Mouse (Mus musculus) adrenal gland, postnatal 4 days (tissue): ENCODE data around the gene Ncoa3. TPM values are rescaled to one million over a fixed set of nuclear protein-coding genes. Genes with fewer than 3 reads are reported as not detected.

Experiments used
- total RNA-seq, 2 experiments: library from RNA; stranded (reverse); gene quantifications; 2 replicates each; pipeline ENCODE4 v1.2.3; 2021

Gene Ncoa3
- total RNA-seq, 2 experiments from 2014 or later, result 33.8 to 37.8 TPM

Other genes with a start within 250 kb of the Ncoa3 start
- 10 to 100 TPM; 61.4 to 61.9 TPM for gene Zmynd8, start 93.6 kb upstream of the Ncoa3 start, total RNA-seq
- 10 to 100 TPM; 89.6 to 94.7 TPM for gene Sulf2, start 163.0 kb downstream of the Ncoa3 start, total RNA-seq